8 mouse cellular contexts compared by ENCODE assay signal in genomic region chr8:11312349-11313175, GRCm38 (mm10). TPM values are rescaled to one million over a fixed set of nuclear protein-coding genes. Genes with fewer than 3 reads are reported as not detected.
DNase-seq lines count a peak whose midpoint lies in the region; ATAC-seq and TF ChIP-seq lines count a peak whose summit lies in the region.

Gene Col4a2, plus strand, starts transcription at chr8:11312805.
Gene Col4a1, minus strand, starts transcription at chr8:11312826.

- peak within 1 kb of the TSS; percentile 78 for H3K9ac ChIP-seq in hindbrain, embryonic 13.5 days
- H3K9ac ChIP-seq in lung, postnatal 0 days (replicated peaks; ENCODE audit: low read depth), result peak within 1 kb of the TSS; percentile 98

- peak within 1 kb of the TSS; percentile 83 for H3K4me3 ChIP-seq in brown adipose tissue, adult 24 weeks (ENCODE audit: insufficient read depth, low read depth, low read length)
- H3K4me3 ChIP-seq in gastrocnemius, adult 2 months, result peak within 1 kb of the TSS; percentile 82
- H3K4me3 ChIP-seq in hindbrain, embryonic 13.5 days, result peak within 1 kb of the TSS; percentile 59
- peak within 1 kb of the TSS; percentile 90 for H3K4me3 ChIP-seq in lung, postnatal 0 days (ENCODE audit: low read depth, low read length)

- no peak for TF ChIP-seq CTCF in gastrocnemius, adult 2 months (IDR thresholded peaks at IDR 0.05)
- peak; percentile 44 for TF ChIP-seq CTCF in lung, postnatal 0 days (IDR thresholded peaks at IDR 0.05)

- H3K4me2 ChIP-seq in hindbrain, embryonic 13.5 days, result peak within 1 kb of the TSS; percentile 93
- H3K4me2 ChIP-seq in lung, postnatal 0 days (replicated peaks; ENCODE audit: low read depth, low read length), result peak within 1 kb of the TSS; percentile 87

- H3K27me3 ChIP-seq in hindbrain, embryonic 13.5 days, result peaks cover 91% of the 10 kb centered on the region
- no peaks in the 10 kb centered on the region for H3K27me3 ChIP-seq in lung, postnatal 0 days (replicated peaks; ENCODE audit: insufficient read depth, low read length)

- TF ChIP-seq EP300 in lung, postnatal 0 days (IDR thresholded peaks at IDR 0.05), result no peak

- H3K9me3 ChIP-seq in hindbrain, embryonic 13.5 days, result no peaks in the 10 kb centered on the region
- no peaks in the 10 kb centered on the region for H3K9me3 ChIP-seq in lung, postnatal 0 days (ENCODE audit: low read length)

- peak within 1 kb of the TSS; percentile 97 for H3K27ac ChIP-seq in brown adipose tissue, adult 24 weeks (replicated peaks; ENCODE audit: low read depth, low read length)
- peak within 1 kb of the TSS; percentile 94 for H3K27ac ChIP-seq in gastrocnemius, adult 2 months
- H3K27ac ChIP-seq in hindbrain, embryonic 13.5 days, result peak within 1 kb of the TSS; percentile 70
- peak within 1 kb of the TSS; percentile 97 for H3K27ac ChIP-seq in lung, postnatal 0 days (ENCODE audit: low read length)

- peak; percentile 79 for DNase-seq in NIH3T3 (ENCODE audit: low read depth)
- DNase-seq in gastrocnemius, adult 2 months, result peak; percentile 89
- DNase-seq in layer of hippocampus, postnatal 36 days, result peak; percentile 82 to 83
- peak; percentile 91 for DNase-seq in lung, postnatal 0 days (ENCODE audit: low spot score)
- DNase-seq in right cerebral cortex, adult 18-20 months, result peak; percentile 88

- intact Hi-C loops in gastrocnemius, adult 2 months (cut with DNase I), result loop anchor here (2.0 to 5.0 kb wide), 3 partner anchors 35 to 80 kb away; no protein-coding TSS in a partner anchor

- H3K4me1 ChIP-seq in brown adipose tissue, adult 24 weeks (ENCODE audit: control insufficient read depth, insufficient read depth, insufficient read length, low read length), result peaks cover 33% of the 10 kb centered on the region
- H3K4me1 ChIP-seq in hindbrain, embryonic 13.5 days (replicated peaks), result peaks cover 34% of the 10 kb centered on the region
- H3K4me1 ChIP-seq in lung, postnatal 0 days (ENCODE audit: insufficient read depth, low read depth, low read length), result peaks cover 42% of the 10 kb centered on the region; the same call in 1 of the 2 replicates

- peak; percentile 48 for ATAC-seq in hindbrain, embryonic 13.5 days (ENCODE audit: low FRiP score)
- ATAC-seq in lung, postnatal 0 days, result peak; percentile 82
- no peak for ATAC-seq in cerebellum, adult (ENCODE audit: insufficient number of reproducible peaks, low FRiP score, low TSS enrichment)

- no peaks in the 10 kb centered on the region for H3K36me3 ChIP-seq in hindbrain, embryonic 13.5 days
- peaks cover 9% of the 10 kb centered on the region for H3K36me3 ChIP-seq in lung, postnatal 0 days (ENCODE audit: insufficient read depth, low read length)

- WGBS in hindbrain, embryonic 13.5 days, result under 1% methylated on average over 80 of the region's 87 CpGs
- under 1% methylated on average over 68 of the region's 87 CpGs for WGBS in lung, postnatal 0 days

RNA-seq across cellular contexts. Expression of gene Col4a2, which starts in this region (rescaled TPM):
- 51.1 and 77.2 TPM in 2 replicates for polyA plus RNA-seq in brown adipose tissue, adult 24 weeks (2012; ENCODE audit: insufficient read depth, insufficient read length, missing spikeins)
- total RNA-seq in gastrocnemius, adult 2 months (2021), result 10 to 100 TPM; 51.3 to 69.5 TPM
- polyA plus RNA-seq in hindbrain, embryonic 13.5 days (2015; fragmentation: Nextera tagmentation; extraction: Ambion mirVana), result 41.6 and 42.4 TPM in 2 replicates
- total RNA-seq in layer of hippocampus, postnatal 36 days (2021), result 10 to 100 TPM; 46.4 to 57.3 TPM
- 183 and 189 TPM in 2 replicates for polyA plus RNA-seq in lung, postnatal 0 days (2015; fragmentation: Nextera tagmentation; extraction: Ambion mirVana)

RNA-seq across cellular contexts. Expression of gene Col4a1, which starts in this region (rescaled TPM):
- 142 and 186 TPM in 2 replicates for polyA plus RNA-seq in brown adipose tissue, adult 24 weeks (2012; ENCODE audit: insufficient read depth, insufficient read length, missing spikeins)
- total RNA-seq in gastrocnemius, adult 2 months (2021), result 100 to 1,000 TPM in 1 of 2 experiments, 10 to 100 TPM in 1; 73.3 to 117 TPM
- polyA plus RNA-seq in hindbrain, embryonic 13.5 days (2015; fragmentation: Nextera tagmentation; extraction: Ambion mirVana), result 93.3 and 94.0 TPM in 2 replicates
- 10 to 100 TPM; 47.7 to 51.9 TPM for total RNA-seq in layer of hippocampus, postnatal 36 days (2021)
- polyA plus RNA-seq in lung, postnatal 0 days (2015; fragmentation: Nextera tagmentation; extraction: Ambion mirVana), result 346 and 376 TPM in 2 replicates
